Comparison of ENCODE assay signal across 9 mouse cellular contexts in genomic region chr17:86254285-86254684, GRCm38 (mm10).
DNase-seq lines count a peak whose midpoint lies in the region; ATAC-seq and TF ChIP-seq lines count a peak whose summit lies in the region.
"Had no signal": no experiment of that assay in that cellular context is flagged by ENCODE, and none has a peak within 500 bp of the region (broad histone marks: within the 10 kb centered on the region; RNA-seq: fewer than 3 reads in every experiment).

No protein-coding gene starts in this region.

- H3K36me3 ChIP-seq in forebrain, postnatal 0 days (ENCODE audit: insufficient read depth): no peaks in the 10 kb centered on the region
- H3K36me3 ChIP-seq in hindbrain, embryonic 16.5 days (ENCODE audit: control insufficient read depth, insufficient read depth, low read length): no peaks in the 10 kb centered on the region
- H3K36me3 ChIP-seq in midbrain, postnatal 0 days (ENCODE audit: insufficient read depth, low read length): no peaks in the 10 kb centered on the region
- H3K36me3 ChIP-seq in liver, embryonic 11.5 days (ENCODE audit: control insufficient read depth, insufficient read depth, low read length): no peaks in the 10 kb centered on the region
- H3K36me3 ChIP-seq in intestine, embryonic 15.5 days: no peaks in the 10 kb centered on the region

- 40% methylated on average over 8 of the region's 8 CpGs for WGBS in forebrain, postnatal 0 days
- WGBS in hindbrain, embryonic 16.5 days: 67% methylated on average over 8 of the region's 8 CpGs
- 69% methylated on average over 8 of the region's 8 CpGs for WGBS in midbrain, postnatal 0 days
- WGBS in liver, embryonic 11.5 days: 93% methylated on average over 8 of the region's 8 CpGs
- 82% methylated on average over 8 of the region's 8 CpGs for WGBS in intestine, embryonic 15.5 days

- peak; percentile 92 for ATAC-seq in forebrain, postnatal 0 days
- peak; percentile 95 for ATAC-seq in hindbrain, embryonic 16.5 days
- peak; percentile 90 for ATAC-seq in midbrain, postnatal 0 days (ENCODE audit: low FRiP score)
- no peak for ATAC-seq in liver, embryonic 11.5 days (replicated peaks; ENCODE audit: low FRiP score)
- no peak for ATAC-seq in intestine, embryonic 15.5 days

- H3K27me3 ChIP-seq in forebrain, postnatal 0 days (ENCODE audit: insufficient read depth, low read length): no peaks in the 10 kb centered on the region
- no peaks in the 10 kb centered on the region for H3K27me3 ChIP-seq in hindbrain, embryonic 16.5 days (replicated peaks; ENCODE audit: control insufficient read depth, insufficient read depth, low read length)
- H3K27me3 ChIP-seq in midbrain, postnatal 0 days (ENCODE audit: insufficient read depth, low read length): no peaks in the 10 kb centered on the region
- no peaks in the 10 kb centered on the region for H3K27me3 ChIP-seq in liver, embryonic 11.5 days (replicated peaks; ENCODE audit: control insufficient read depth, insufficient read depth, low read length)
- no peaks in the 10 kb centered on the region for H3K27me3 ChIP-seq in intestine, embryonic 15.5 days (replicated peaks)
- H3K27me3 ChIP-seq: heart, embryonic 13.5 days had no signal

- peaks cover 12% of the 10 kb centered on the region for H3K4me1 ChIP-seq in forebrain, postnatal 0 days (ENCODE audit: insufficient read depth)
- peaks cover 13% of the 10 kb centered on the region for H3K4me1 ChIP-seq in hindbrain, embryonic 16.5 days (ENCODE audit: control insufficient read depth, insufficient read depth, low read depth, low read length)
- peaks cover 5% of the 10 kb centered on the region; the same call in 1 of the 2 replicates for H3K4me1 ChIP-seq in midbrain, postnatal 0 days (ENCODE audit: insufficient read depth, low read length)
- peaks cover 4% of the 10 kb centered on the region for H3K4me1 ChIP-seq in liver, embryonic 11.5 days (replicated peaks; ENCODE audit: control insufficient read depth, insufficient read depth, low read length)
- peaks cover 3% of the 10 kb centered on the region; the same call in 1 of the 2 replicates for H3K4me1 ChIP-seq in intestine, embryonic 15.5 days (replicated peaks)

- peak overlapping the region; percentile 60; the same call in 1 of the 2 replicates for H3K27ac ChIP-seq in forebrain, postnatal 0 days (ENCODE audit: low read depth, low read length)
- H3K27ac ChIP-seq in hindbrain, embryonic 16.5 days (ENCODE audit: low read depth, low read length): peak overlapping the region; percentile 54; the same call in 1 of the 2 replicates
- peak overlapping the region; percentile 32; the same call in 1 of the 2 replicates for H3K27ac ChIP-seq in midbrain, postnatal 0 days (ENCODE audit: low read depth, low read length)
- no peak overlapping the region for H3K27ac ChIP-seq in liver, embryonic 11.5 days (ENCODE audit: low read depth, low read length)
- H3K27ac ChIP-seq in intestine, embryonic 15.5 days: no peak overlapping the region
- H3K27ac ChIP-seq: heart, embryonic 13.5 days had no signal

- no peak overlapping the region for H3K4me3 ChIP-seq in forebrain, postnatal 0 days (ENCODE audit: low read depth, low read length)
- H3K4me3 ChIP-seq in hindbrain, embryonic 16.5 days (ENCODE audit: low read length): no peak overlapping the region
- no peak overlapping the region for H3K4me3 ChIP-seq in midbrain, postnatal 0 days (ENCODE audit: low read depth, low read length)
- no peak overlapping the region for H3K4me3 ChIP-seq in liver, embryonic 11.5 days (ENCODE audit: low read depth, low read length)
- no peak overlapping the region for H3K4me3 ChIP-seq in intestine, embryonic 15.5 days (replicated peaks)
- H3K4me3 ChIP-seq: heart, embryonic 13.5 days had no signal

- no peak overlapping the region for H3K9ac ChIP-seq in forebrain, postnatal 0 days
- no peak overlapping the region for H3K9ac ChIP-seq in hindbrain, embryonic 16.5 days (ENCODE audit: low read depth, low read length)
- no peak overlapping the region for H3K9ac ChIP-seq in midbrain, postnatal 0 days (replicated peaks; ENCODE audit: low read length, poor library complexity, severe bottlenecking)
- no peak overlapping the region for H3K9ac ChIP-seq in liver, embryonic 11.5 days (ENCODE audit: low read depth, low read length)
- H3K9ac ChIP-seq in intestine, embryonic 15.5 days: no peak overlapping the region
- H3K9ac ChIP-seq: heart, embryonic 13.5 days had no signal

- no peaks in the 10 kb centered on the region for H3K9me3 ChIP-seq in forebrain, postnatal 0 days (ENCODE audit: low read length)
- H3K9me3 ChIP-seq in hindbrain, embryonic 16.5 days (ENCODE audit: control insufficient read depth, low read length): no peaks in the 10 kb centered on the region
- H3K9me3 ChIP-seq in midbrain, postnatal 0 days (ENCODE audit: low read length): no peaks in the 10 kb centered on the region
- H3K9me3 ChIP-seq in liver, embryonic 11.5 days (ENCODE audit: control insufficient read depth, low read length): 0 out of 2 replicates have a peak, but pooled peaks cover 5% of the 10 kb centered on the region
- no peaks in the 10 kb centered on the region for H3K9me3 ChIP-seq in intestine, embryonic 15.5 days

- TF ChIP-seq CTCF in forebrain, postnatal 0 days (IDR thresholded peaks at IDR 0.05; ENCODE audit: low read depth): no peak
- TF ChIP-seq CTCF in midbrain, postnatal 0 days (IDR thresholded peaks at IDR 0.05): no peak

- DNase-seq in kidney, postnatal 25 days: peak; percentile 24 to 78
- DNase-seq in kidney, postnatal 14 days: no peak
- peak; percentile 96 for DNase-seq in brain, adult 2 months (ENCODE audit: low read depth, low spot score)
- DNase-seq in forebrain, postnatal 0 days: peak; percentile 87
- peak; percentile 96 for DNase-seq in midbrain, postnatal 0 days (ENCODE audit: low spot score)
- no peak for DNase-seq in liver, embryonic 11.5 days (ENCODE audit: low spot score)

- H3K4me2 ChIP-seq in forebrain, postnatal 0 days (ENCODE audit: low read depth): no peak overlapping the region
- no peak overlapping the region for H3K4me2 ChIP-seq in hindbrain, embryonic 16.5 days (ENCODE audit: low read length)
- peak overlapping the region; percentile 4; the same call in 1 of the 2 replicates for H3K4me2 ChIP-seq in midbrain, postnatal 0 days (ENCODE audit: low read depth, low read length, poor library complexity, severe bottlenecking)
- H3K4me2 ChIP-seq in liver, embryonic 11.5 days: no peak overlapping the region
- H3K4me2 ChIP-seq in intestine, embryonic 15.5 days (replicated peaks): no peak overlapping the region
- H3K4me2 ChIP-seq: heart, embryonic 13.5 days had no signal

Comparison
In these comparisons a context has a peak if more than half of its experiments do, and no peak if none do; other contexts are left out.
1. DNase-seq: peak in kidney, postnatal 25 days (2 of 2), brain, adult 2 months (single experiment), forebrain, postnatal 0 days (single experiment) and midbrain, postnatal 0 days (single experiment); none in kidney, postnatal 14 days (single experiment) and liver, embryonic 11.5 days (single experiment).
2. ATAC-seq: peak in forebrain, postnatal 0 days (single experiment), hindbrain, embryonic 16.5 days (single experiment) and midbrain, postnatal 0 days (single experiment); none in liver, embryonic 11.5 days (single experiment) and intestine, embryonic 15.5 days (single experiment).
3. H3K27ac ChIP-seq: peak in forebrain, postnatal 0 days (single experiment), hindbrain, embryonic 16.5 days (single experiment) and midbrain, postnatal 0 days (single experiment); none in liver, embryonic 11.5 days (single experiment) and intestine, embryonic 15.5 days (single experiment).